Mouse (Mus musculus): ENCODE results near the gene Ppp1r3c. TPM values are rescaled to one million over a fixed set of nuclear protein-coding genes. Genes with fewer than 3 reads are reported as not detected.

Gene Ppp1r3c
- polyA plus RNA-seq, 1 experiment from 2014 or later: 11.1 TPM

GRCm38 (mm10) chr19:36728741-36729460, 7.6 kb downstream of the Ppp1r3c start:
- no peak for ATAC-seq (replicated peaks; ENCODE audit: low FRiP score, low read depth)
- no peaks in the 10 kb centered on the region for H3K9me3 ChIP-seq (replicated peaks; ENCODE audit: low read length)
- no peaks in the 10 kb centered on the region for H3K4me1 ChIP-seq (replicated peaks; ENCODE audit: insufficient read depth, low read length)
- 90% methylated on average over 12 of the region's 12 CpGs for WGBS
- no peak for DNase-seq (ENCODE audit: low spot score)
- H3K4me2 ChIP-seq (ENCODE audit: low read length): no peak overlapping the region
- H3K4me3 ChIP-seq (replicated peaks; ENCODE audit: low read depth, low read length): no peak overlapping the region
- peaks cover 15% of the 10 kb centered on the region; the same call in 1 of the 2 replicates for H3K36me3 ChIP-seq (ENCODE audit: insufficient read depth, low read length)
- H3K27ac ChIP-seq: no peak overlapping the region
- TF ChIP-seq CTCF (IDR thresholded peaks at IDR 0.05; ENCODE audit: low read depth): no peak
- H3K9ac ChIP-seq (ENCODE audit: low read depth, low read length): no peak overlapping the region
- no peaks in the 10 kb centered on the region for H3K27me3 ChIP-seq (ENCODE audit: insufficient read depth, low read length)

GRCm38 (mm10) chr19:36724970-36725369, 11.5 kb downstream of the Ppp1r3c start:
- 71% methylated on average over 7 of the region's 7 CpGs for WGBS
- Histone ChIP-seq H3K36me3 (ENCODE audit: insufficient read depth, low read length) (no peaks in the 10 kb centered on the region), H3K27ac (no peak overlapping the region)

GRCm38 (mm10) chr19:36721139-36721538, 15.3 kb downstream of the Ppp1r3c start:
- 69% methylated on average over 8 of the region's 8 CpGs for WGBS
- no peaks in the 10 kb centered on the region for H3K36me3 ChIP-seq (ENCODE audit: insufficient read depth, low read length)
- no peak overlapping the region for H3K4me2 ChIP-seq (ENCODE audit: low read length)
- no peak for ATAC-seq (replicated peaks; ENCODE audit: low FRiP score, low read depth)
- H3K9me3 ChIP-seq (replicated peaks; ENCODE audit: low read length): no peaks in the 10 kb centered on the region
- no peak overlapping the region for H3K4me3 ChIP-seq (replicated peaks; ENCODE audit: low read depth, low read length)
- no peak for TF ChIP-seq CTCF (IDR thresholded peaks at IDR 0.05; ENCODE audit: low read depth)
- H3K27ac ChIP-seq: no peak overlapping the region
- no peak for DNase-seq (ENCODE audit: low spot score)
- no peaks in the 10 kb centered on the region for H3K27me3 ChIP-seq (ENCODE audit: insufficient read depth, low read length)
- no peak overlapping the region for H3K9ac ChIP-seq (ENCODE audit: low read depth, low read length)
- no peaks in the 10 kb centered on the region for H3K4me1 ChIP-seq (replicated peaks; ENCODE audit: insufficient read depth, low read length)

More at GRCm38 (mm10) chr19:36724970-36725369, 11.5 kb downstream of the Ppp1r3c start:
- no peak overlapping the region for H3K9ac ChIP-seq (ENCODE audit: low read depth, low read length)
- DNase-seq (ENCODE audit: low spot score) (no peak), ATAC-seq (replicated peaks; ENCODE audit: low FRiP score, low read depth) (no peak)
- H3K9me3 ChIP-seq (replicated peaks; ENCODE audit: low read length): no peaks in the 10 kb centered on the region
- no peaks in the 10 kb centered on the region for H3K27me3 ChIP-seq (ENCODE audit: insufficient read depth, low read length)
- no peaks in the 10 kb centered on the region for H3K4me1 ChIP-seq (replicated peaks; ENCODE audit: insufficient read depth, low read length)
- no peak overlapping the region for H3K4me2 ChIP-seq (ENCODE audit: low read length)
- no peak for TF ChIP-seq CTCF (IDR thresholded peaks at IDR 0.05; ENCODE audit: low read depth)
- no peak overlapping the region for H3K4me3 ChIP-seq (replicated peaks; ENCODE audit: low read depth, low read length)

- Histone ChIP-seq H3K27ac (no peak overlapping the region), H3K9ac (ENCODE audit: low read depth, low read length) (no peak overlapping the region), H3K4me2 (ENCODE audit: low read length) (no peak overlapping the region), H3K4me3 (replicated peaks; ENCODE audit: low read depth, low read length) (no peak overlapping the region), H3K4me1 (replicated peaks; ENCODE audit: insufficient read depth, low read length) (no peaks in the 10 kb centered on the region), H3K36me3 (ENCODE audit: insufficient read depth, low read length) (no peaks in the 10 kb centered on the region), H3K27me3 (ENCODE audit: insufficient read depth, low read length) (no peaks in the 10 kb centered on the region), H3K9me3 (replicated peaks; ENCODE audit: low read length) (no peaks in the 10 kb centered on the region)
- no peak for TF ChIP-seq CTCF (IDR thresholded peaks at IDR 0.05; ENCODE audit: low read depth)
- no peak for DNase-seq (ENCODE audit: low spot score)
- ATAC-seq (replicated peaks; ENCODE audit: low FRiP score, low read depth): no peak
- WGBS: 63% methylated on average over 7 of the region's 7 CpGs
Observed at GRCm38 (mm10) chr19:36716221-36716620, 20.2 kb downstream of the Ppp1r3c start.

- no peak for TF ChIP-seq CTCF (IDR thresholded peaks at IDR 0.05; ENCODE audit: low read depth)
- ATAC-seq (replicated peaks; ENCODE audit: low FRiP score, low read depth): no peak
Observed at GRCm38 (mm10) chr19:36715591-36715990, 20.9 kb downstream of the Ppp1r3c start.

GRCm38 (mm10) chr19:36714492-36714891, 22.0 kb downstream of the Ppp1r3c start:
- H3K27me3 ChIP-seq (ENCODE audit: insufficient read depth, low read length): no peaks in the 10 kb centered on the region
- no peaks in the 10 kb centered on the region for H3K9me3 ChIP-seq (replicated peaks; ENCODE audit: low read length)
- no peaks in the 10 kb centered on the region for H3K36me3 ChIP-seq (ENCODE audit: insufficient read depth, low read length)
- WGBS: 61% methylated on average over 1 of the region's 1 CpGs
- no peak for TF ChIP-seq CTCF (IDR thresholded peaks at IDR 0.05; ENCODE audit: low read depth)
- DNase-seq (ENCODE audit: low spot score) (no peak), ATAC-seq (replicated peaks; ENCODE audit: low FRiP score, low read depth) (no peak)
- H3K4me1 ChIP-seq (replicated peaks; ENCODE audit: insufficient read depth, low read length): no peaks in the 10 kb centered on the region
- no peak overlapping the region for H3K4me2 ChIP-seq (ENCODE audit: low read length)
- no peak overlapping the region for H3K9ac ChIP-seq (ENCODE audit: low read depth, low read length)
- H3K27ac ChIP-seq: no peak overlapping the region
- no peak overlapping the region for H3K4me3 ChIP-seq (replicated peaks; ENCODE audit: low read depth, low read length)

More at GRCm38 (mm10) chr19:36715591-36715990, 20.9 kb downstream of the Ppp1r3c start:
- Histone ChIP-seq H3K4me3 (replicated peaks; ENCODE audit: low read depth, low read length) (no peak overlapping the region), H3K9me3 (replicated peaks; ENCODE audit: low read length) (no peaks in the 10 kb centered on the region), H3K4me2 (ENCODE audit: low read length) (no peak overlapping the region), H3K36me3 (ENCODE audit: insufficient read depth, low read length) (no peaks in the 10 kb centered on the region), H3K27me3 (ENCODE audit: insufficient read depth, low read length) (no peaks in the 10 kb centered on the region), H3K27ac (no peak overlapping the region), H3K9ac (ENCODE audit: low read depth, low read length) (no peak overlapping the region), H3K4me1 (replicated peaks; ENCODE audit: insufficient read depth, low read length) (no peaks in the 10 kb centered on the region)
- DNase-seq (ENCODE audit: low spot score): no peak
- 95% methylated on average over 10 of the region's 10 CpGs for WGBS

Data from kidney, postnatal 0 days (tissue).